Mouse (Mus musculus) skeletal muscle tissue, adult 2 months (tissue): Measurements from ENCODE around the gene Ankrd12.

Experiments used
- DNase-seq: peaks from one replicate; pipeline ENCODE4 v3.0.0-alpha.2; 2012; ENCODE audit warnings: low read depth, low spot score

Ankrd12 gene

GRCm38 (mm10) chr17:66076934-66077333, at the start of gene Ankrd12:
Ankrd12 (minus strand) TSS chr17:66077089.
- peak; percentile 94 for DNase-seq

DNA sequence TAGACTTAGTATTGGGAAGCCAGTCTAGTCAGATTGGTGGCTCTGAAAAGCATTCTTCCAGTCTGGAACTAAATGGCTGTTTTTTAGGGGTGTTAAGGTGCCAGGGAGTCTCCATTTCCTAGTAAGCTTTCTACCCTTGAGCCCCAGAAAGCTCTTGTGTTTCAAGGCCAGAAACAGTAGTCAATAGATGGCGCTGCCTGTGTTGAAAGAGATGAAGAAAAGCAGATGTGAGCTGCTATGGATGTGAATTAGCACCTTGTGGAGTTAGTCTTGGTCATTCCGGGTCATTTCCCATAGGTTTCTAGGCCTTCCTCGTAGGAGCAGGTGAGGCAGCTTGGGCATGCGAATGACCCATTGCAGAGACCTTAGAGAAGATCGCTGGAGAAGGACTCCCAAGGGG, 48.3 kb upstream of the Ankrd12 start:
- no peak for DNase-seq

DNA sequence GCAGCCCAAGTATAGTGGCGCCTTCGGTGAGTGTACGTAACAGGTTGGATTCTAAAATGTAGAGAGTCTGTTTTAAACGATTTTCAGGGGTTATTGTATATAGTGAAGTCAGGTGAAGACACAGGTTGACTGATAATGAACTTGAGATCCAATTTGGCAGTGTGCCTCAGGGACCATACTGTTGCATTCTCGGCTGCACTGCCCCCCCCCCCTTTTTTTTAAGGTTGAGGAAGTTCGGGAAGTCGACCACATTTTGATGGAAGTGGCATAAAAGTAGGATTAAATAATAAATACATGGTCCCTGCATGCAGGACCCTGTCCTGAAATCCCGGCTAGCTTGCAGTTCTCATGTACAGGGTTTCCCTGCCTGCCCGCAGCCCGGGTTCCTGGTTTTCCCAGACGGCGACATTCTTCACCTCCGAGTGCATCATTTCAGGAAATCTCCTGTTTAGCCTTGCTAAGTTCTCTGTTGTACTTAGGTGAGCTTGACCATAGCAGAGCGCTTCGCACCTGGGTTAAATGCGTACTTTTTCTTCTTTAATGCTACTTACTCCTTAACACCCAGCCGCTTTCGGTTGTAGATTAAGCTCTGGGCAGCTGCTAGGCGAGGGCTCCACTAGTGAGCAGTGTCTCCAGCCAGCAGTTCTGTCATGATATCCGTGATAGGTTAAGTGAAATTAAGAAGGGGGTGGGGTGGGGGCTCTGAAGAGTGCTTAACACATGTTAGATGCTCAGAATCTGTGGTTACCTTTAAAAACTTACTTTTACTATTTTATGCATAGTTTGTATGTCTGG, 47.1 kb upstream of the Ankrd12 start:
- no peak for DNase-seq

- DNase-seq: peak; percentile 86
Measured at GRCm38 (mm10) chr17:66123066-66123815, 46.4 kb upstream of the Ankrd12 start, which contains the start of gene Ddx11. Ddx11 (plus strand) TSS chr17:66123520.

GRCm38 (mm10) chr17:66120701-66121100, 43.8 kb upstream of the Ankrd12 start:
- no peak for DNase-seq

- no peak for DNase-seq
Measured at GRCm38 (mm10) chr17:66118991-66119390, 42.1 kb upstream of the Ankrd12 start.

- DNase-seq: no peak
Measured at GRCm38 (mm10) chr17:66112166-66112565, 35.3 kb upstream of the Ankrd12 start.

DNA sequence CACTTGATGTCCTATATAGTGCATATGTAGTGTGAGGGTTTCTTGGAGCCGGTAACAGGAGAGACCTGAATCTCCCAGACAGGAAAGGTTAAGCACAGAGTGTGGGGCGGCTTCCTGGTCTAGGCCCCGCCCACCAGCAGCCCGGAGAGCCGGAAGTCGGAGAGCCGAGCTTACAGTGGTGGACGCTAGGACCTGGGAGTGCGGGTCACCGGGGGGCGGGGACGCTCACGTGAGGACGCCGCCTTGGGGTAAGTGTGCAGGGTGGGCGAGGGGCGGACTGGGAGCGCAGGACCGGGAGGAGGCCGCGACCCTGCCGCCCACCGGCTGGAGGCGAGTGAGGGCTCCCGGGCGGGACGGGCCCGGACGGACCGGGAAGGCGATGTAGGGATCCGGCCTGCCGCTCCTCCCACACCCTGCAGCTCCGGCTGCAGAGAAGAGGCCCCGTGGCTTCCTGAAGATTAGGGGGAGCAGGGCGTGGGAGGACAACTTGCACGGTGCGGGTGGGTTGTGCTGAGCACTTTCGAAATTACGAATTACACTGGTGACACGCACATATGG, 34.6 kb upstream of the Ankrd12 start, which contains the start of gene Washc1:
TSS of gene Washc1 (plus strand) at position 144 of the 558 bp plus-strand sequence.
- peak; percentile 85 for DNase-seq

- DNase-seq: peak; percentile 24
Measured at GRCm38 (mm10) chr17:66110746-66111145, 33.9 kb upstream of the Ankrd12 start.

DNA sequence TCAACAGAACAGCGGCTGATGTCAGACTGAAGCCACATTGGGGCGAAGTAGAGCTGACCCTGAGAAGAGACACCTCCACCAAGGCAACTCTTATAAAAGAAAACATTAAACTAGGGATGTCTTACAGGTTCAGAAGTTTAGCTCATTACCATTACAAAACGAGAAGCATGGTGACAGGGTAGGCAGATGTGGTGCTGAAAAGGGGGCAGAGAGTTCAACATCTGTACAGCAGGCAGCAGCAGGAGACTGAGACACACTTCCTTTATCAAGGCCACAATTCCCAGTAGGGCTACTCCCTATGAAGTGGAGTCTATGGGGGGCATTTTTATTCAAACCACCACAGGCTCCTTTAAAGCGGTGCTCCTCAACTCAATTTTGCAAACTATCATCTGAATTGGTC, 31.3 kb upstream of the Ankrd12 start:
- no peak for DNase-seq

GRCm38 (mm10) chr17:66107466-66107865, 30.6 kb upstream of the Ankrd12 start:
- DNase-seq: no peak

DNA sequence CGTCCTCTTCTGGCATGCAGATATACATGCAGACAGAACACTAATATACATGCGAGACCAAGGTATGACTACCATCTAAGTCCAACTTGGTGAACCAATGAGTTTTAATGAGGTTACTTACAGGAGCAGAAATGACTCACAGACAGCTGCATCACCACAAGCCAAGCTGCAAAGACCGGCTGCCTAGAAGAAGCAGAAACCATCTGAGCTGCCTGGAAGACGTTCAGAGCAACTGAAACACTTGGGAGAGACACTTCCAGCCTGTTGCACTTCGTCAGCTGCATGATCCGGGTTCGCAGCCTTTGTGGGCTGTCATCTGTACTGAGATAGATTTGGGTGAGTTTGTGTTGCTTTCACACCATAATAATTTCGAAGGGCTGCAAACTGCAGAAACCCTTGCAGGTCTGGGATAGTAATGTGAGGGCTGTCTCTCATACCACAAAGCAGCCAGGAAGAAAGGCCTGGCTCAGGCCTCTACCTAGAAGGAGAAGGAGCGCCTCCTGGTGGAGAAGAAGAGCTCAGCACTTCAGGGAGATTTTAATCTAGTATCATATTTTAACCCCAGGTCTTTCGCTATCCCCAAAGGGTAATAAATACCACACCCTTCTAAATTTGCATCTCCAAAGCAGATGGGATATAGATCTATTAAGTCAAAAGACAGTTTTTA, 29.8 kb upstream of the Ankrd12 start:
- peak; percentile 54 for DNase-seq

DNA sequence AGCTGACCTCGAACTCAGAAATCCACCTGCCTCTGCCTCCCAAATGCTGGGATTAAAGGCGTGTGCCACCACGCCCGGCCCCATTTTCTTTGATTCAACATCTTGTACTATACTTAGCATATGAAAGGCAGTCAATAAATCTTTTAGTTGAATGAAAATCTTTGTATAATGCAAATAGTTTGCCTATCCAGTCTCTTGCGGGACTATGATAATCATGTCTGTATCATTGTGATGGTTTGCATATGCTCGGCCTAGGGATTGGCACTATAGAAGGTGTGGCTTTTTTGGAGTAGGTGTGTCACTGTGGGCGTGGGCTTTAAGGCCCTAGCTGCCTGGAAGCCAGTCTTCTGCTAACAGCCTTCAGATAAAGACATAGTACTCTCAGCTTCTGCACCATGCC, 27.2 kb upstream of the Ankrd12 start:
- DNase-seq: no peak

GRCm38 (mm10) chr17:66101380-66102330, 24.8 kb upstream of the Ankrd12 start, which contains the start of gene Ndufv2:
Ndufv2 (minus strand) TSS chr17:66101559.
- peak; percentile 94 for DNase-seq

GRCm38 (mm10) chr17:66100566-66101379, 23.9 kb upstream of the Ankrd12 start:
- DNase-seq: no peak

DNA sequence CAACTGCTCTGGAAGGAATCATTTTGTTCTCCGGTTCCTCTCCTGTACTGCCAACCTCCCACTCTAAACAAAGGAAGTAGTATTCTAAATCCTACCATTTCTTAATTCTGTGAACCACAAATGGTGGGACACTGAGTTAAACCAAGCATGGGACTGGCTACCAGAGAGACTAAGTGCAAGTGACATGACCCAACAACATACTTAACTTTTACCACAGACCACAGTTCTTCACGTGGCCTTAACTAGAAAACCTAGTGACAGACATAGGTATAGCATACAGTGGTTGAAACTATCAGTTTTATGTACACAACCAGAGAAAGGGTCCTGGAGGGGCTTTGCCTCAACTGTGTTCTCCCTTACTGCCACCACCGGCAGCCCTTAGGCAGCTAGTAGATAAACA, 15.8 kb upstream of the Ankrd12 start:
- no peak for DNase-seq

GRCm38 (mm10) chr17:66092065-66092464, 15.2 kb upstream of the Ankrd12 start:
- DNase-seq: no peak

- no peak for DNase-seq
Measured at GRCm38 (mm10) chr17:66091392-66091791, 14.5 kb upstream of the Ankrd12 start.

DNA sequence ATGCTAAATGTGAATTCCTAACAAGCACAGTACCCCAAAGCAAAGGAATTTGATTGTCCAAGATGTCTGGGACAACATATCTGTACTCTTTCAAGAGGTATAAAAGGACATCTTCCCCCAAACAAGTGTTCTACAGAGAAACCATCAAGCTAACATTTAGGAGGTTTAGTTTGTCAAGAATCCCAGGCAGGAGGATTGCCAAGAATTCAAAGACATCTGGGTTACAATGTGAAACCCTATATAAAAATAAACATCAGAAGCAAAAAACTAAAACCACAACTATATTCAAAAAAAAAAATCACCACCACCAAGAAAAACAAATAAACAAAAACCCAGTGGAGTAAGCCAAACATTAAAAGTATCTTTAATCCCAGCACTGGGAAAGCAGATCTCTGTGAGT, 13.4 kb upstream of the Ankrd12 start:
- DNase-seq: no peak

DNA sequence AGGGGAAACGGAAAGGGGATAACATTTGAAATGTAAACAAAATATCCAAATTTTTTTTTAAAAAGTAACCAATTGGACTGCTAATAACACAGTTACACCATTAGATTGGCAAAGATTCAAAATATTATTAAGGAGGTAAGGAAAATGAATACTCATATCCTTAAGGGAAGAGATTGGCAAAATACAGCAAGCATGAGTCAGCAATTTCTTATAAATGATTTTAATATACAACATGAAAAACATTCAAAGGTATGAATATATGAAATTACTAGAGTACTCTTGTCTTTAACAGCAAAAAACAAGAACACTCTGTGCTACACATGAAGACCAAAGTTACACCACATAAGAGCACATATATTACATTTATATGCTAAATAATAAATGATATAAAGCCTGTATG, 8.1 kb upstream of the Ankrd12 start:
- no peak for DNase-seq
